Mouse (Mus musculus) bone marrow macrophage, adult 2 months (primary cell): ENCODE data around the gene Ntm. TPM values are rescaled to one million over a fixed set of nuclear protein-coding genes. Genes with fewer than 3 reads are reported as not detected.

Source experiments
- H3K27ac ChIP-seq: 2 replicates; pipeline ENCODE4 v1.5.1; 2012; ENCODE audit warnings: low read depth, low read length; ENCODE audit not compliant: insufficient read depth
- H3K4me1 ChIP-seq: 2 replicates; pipeline ENCODE4 v1.6.1; 2012; ENCODE audit warnings: low read length; ENCODE audit not compliant: control insufficient read depth, insufficient read depth
- H3K4me3 ChIP-seq: 2 replicates; pipeline ENCODE4 v1.5.1; 2012; ENCODE audit warnings: mild to moderate bottlenecking, low read length, moderate library complexity; ENCODE audit not compliant: insufficient read depth
- CTCF ChIP-seq: IDR thresholded peaks from 2 replicates; pipeline ENCODE4 v1.5.1; 2012; ENCODE audit warnings: low read depth, mild to moderate bottlenecking, low read length, moderate library complexity
- POLR2A ChIP-seq: IDR thresholded peaks from 2 replicates; pipeline ENCODE4 v1.6.1; 2012; ENCODE audit warnings: mild to moderate bottlenecking, low read depth, low read length, borderline replicate concordance
- polyA plus RNA-seq: library from polyadenylated mRNA; stranded (reverse); fragments of >200 nt; gene quantifications from 2 replicates; pipeline ENCODE4 v1.2.4, GENCODE M21; 2012; ENCODE audit not compliant: missing spikeins, insufficient read depth, insufficient read length

Ntm gene
- polyA plus RNA-seq = not detected in 2 replicates

DNA sequence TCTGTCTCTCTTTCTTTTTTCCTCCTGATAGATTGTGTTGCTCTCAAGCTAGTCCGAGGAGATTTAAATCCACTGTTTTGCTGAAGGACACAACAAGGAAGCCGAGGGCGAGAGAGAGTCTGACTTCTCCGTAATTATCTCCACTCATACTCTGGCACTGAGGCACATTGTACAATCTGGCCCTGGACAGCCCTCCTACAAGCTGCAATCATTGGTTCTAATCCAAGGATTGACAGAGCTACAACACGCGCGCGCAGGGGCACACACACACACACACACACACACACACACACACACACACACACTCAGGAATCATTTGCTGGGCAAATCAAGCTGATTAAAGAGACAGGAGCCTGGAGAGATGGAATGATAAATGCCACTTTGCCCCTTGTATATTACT is at the start of gene Ntm:
TSS of gene Ntm (minus strand) at position 164 of the 400 bp plus-strand sequence.
- no peak within 1 kb of the TSS for H3K4me3 ChIP-seq
- no peaks in the 10 kb centered on the region for H3K4me1 ChIP-seq
- no peak for TF ChIP-seq POLR2A
- TF ChIP-seq CTCF = no peak
- H3K27ac ChIP-seq = no peak within 1 kb of the TSS

DNA sequence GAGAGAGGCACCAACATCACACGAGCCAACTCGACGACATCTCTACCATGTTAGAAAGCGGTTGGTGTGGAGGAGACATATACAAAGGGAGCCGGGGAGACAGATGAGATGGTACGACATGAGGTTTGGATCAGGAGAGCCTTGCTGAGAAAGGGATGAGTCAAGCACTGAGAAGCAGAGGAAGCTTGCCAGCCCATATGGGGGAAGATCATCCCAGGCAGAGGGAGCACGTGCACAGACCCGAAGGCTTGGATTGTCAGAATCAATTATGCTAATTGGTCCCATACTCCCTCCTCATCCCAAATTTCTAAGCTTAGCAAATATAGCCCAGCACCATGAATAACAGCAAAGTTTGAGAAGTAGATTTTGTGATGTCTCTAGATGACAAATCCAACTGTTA is 42.8 kb upstream of the Ntm start:
- Histone ChIP-seq H3K27ac (no peak overlapping the region), H3K4me3 (no peak overlapping the region), H3K4me1 (no peaks in the 10 kb centered on the region)
- TF ChIP-seq POLR2A = no peak
- TF ChIP-seq CTCF = no peak

DNA sequence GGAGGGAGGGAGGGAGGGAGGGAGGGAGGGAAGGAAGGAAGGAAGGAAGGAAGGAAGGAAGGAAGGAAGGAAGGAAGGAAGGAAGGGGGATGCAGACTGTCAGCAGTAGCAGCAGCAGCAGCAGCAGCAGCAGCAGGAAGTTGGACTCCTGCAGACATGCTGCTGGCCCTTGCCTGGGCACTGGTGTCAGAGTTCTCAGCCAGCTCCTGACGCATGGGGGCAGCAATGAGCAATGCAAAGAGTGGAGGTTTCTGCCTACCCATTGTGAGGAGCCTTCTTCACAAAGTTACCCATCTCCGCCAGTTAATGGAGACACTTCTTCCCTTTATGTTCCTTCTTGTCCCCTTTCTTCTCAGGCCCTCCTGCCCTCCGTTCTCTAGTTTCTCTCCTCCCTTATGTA is 40.7 kb upstream of the Ntm start:
- Histone ChIP-seq H3K4me1 (no peaks in the 10 kb centered on the region), H3K4me3 (no peak overlapping the region), H3K27ac (no peak overlapping the region)
- TF ChIP-seq CTCF (no peak), POLR2A (no peak)

GRCm38 (mm10) chr9:29981177-29981915 is 18.4 kb upstream of the Ntm start:
- Histone ChIP-seq H3K4me1 (no peaks in the 10 kb centered on the region), H3K27ac (no peak overlapping the region), H3K4me3 (no peak overlapping the region)
- TF ChIP-seq CTCF (no peak), POLR2A (no peak)

DNA sequence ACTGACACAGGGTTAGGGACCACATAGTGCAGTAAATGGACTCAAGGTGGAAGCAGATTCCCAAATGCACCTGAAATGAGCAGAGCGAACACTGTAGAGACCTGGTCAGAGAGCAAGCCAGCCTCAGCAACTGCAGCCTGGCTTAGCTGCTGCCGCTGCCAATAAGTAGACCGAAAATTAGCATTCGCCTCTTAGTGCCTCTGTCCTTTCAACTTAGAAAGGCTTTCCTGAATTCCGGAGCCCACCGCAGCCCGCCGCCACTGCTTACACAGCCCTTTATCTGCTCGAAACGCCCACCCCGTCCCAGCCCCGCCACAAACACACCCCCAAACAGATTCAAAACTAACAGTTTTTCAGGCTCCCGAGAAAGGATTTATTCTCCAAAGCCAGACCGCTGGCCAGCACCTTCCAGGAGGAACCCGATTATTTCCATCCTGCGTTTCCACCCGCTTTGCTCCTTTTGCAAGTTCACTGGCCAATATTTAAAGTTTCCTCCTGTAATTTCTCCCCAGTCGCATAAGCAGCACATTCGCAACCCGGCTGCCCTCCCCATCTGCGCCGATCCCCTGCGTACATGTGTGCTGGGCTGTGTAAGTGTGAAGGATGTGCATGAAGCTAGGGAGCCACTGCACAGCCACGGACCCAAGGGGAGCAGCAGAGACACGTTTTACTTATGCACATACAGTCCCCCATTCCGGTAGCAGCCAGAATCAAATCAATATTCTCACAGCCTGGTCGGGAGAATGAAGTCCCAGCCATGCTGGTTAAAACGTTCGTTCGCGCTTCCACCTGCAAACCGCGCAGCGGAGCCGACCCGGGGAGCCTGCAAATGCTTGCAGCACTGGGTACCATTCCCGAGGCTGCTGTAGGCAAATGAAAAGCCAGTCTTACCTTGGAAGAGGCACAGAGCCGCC is 730 bp downstream of the Ntm start:
- Histone ChIP-seq H3K4me3 (no peak overlapping the region), H3K4me1 (no peaks in the 10 kb centered on the region), H3K27ac (no peak overlapping the region)
- TF ChIP-seq CTCF (no peak), POLR2A (no peak)

DNA sequence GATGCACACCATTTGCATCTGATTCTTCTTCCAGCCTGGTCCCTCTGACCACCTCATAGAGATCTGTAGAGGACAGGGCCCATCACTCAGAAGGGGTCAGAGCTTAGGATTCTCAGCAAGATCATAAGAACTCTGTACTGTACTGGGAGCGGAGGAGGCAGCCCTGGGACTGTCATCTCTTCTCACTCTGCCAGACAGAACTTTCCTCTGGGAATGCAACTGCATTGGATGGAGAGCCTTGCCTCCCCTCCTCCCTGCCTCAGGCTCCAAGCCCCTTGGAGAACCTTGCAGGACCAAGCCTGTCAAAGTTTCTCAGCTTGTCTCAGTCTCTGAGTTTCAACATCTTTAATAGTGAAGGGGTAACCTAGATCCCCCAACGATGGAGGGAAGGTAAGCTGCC is 1.4 kb downstream of the Ntm start:
- H3K4me1 ChIP-seq = no peaks in the 10 kb centered on the region
- no peak for TF ChIP-seq POLR2A
- TF ChIP-seq CTCF = no peak
- H3K4me3 ChIP-seq = no peak overlapping the region
- H3K27ac ChIP-seq = no peak overlapping the region

- no peak overlapping the region for H3K4me3 ChIP-seq
- H3K27ac ChIP-seq = no peak overlapping the region
- TF ChIP-seq CTCF = no peak
- no peak for TF ChIP-seq POLR2A
- H3K4me1 ChIP-seq = no peaks in the 10 kb centered on the region
These were observed 2.2 kb downstream of the Ntm start for GRCm38 (mm10) chr9:29960741-29961140.

DNA sequence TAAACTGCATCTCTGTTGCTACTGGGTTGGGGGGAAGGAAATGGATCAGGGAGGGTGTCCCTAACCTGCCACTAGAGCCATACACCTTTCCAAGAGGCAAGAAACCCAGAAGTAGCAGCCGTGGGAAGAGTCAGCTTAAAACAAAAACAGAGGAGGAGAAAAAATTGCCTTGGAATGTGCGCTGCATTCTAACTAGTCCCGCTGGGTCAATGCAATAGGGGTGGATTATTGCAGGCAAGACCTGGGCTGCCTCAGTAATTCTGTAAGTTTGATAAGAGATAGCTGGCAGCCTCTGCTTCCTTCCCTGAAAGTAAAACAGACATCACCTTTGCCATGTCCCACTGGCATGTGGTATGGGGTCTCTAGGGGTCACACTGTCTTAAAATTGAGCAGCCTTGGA is 2.7 kb downstream of the Ntm start:
- Histone ChIP-seq H3K4me1 (no peaks in the 10 kb centered on the region), H3K4me3 (no peak overlapping the region), H3K27ac (no peak overlapping the region)
- no peak for TF ChIP-seq CTCF
- TF ChIP-seq POLR2A = no peak

DNA sequence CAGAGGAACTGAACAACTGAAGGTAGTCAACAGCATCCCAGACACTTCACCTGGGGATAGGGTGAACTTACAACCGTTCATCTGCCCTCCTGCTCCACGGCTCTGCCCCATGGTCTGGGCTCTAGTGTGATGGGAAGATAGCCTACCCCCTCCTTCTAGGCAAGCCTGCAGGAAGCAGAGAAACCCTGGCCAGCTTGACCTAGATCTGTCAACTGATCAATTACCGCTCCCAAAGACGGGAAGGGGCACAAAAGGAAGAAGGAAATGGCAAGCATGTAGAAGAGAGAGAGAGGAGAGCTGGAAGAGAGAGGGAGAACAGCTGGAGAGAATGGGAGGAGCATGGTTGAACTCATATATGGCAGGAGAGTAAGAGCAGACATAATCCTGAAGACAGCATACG is 6.0 kb downstream of the Ntm start:
- Histone ChIP-seq H3K4me1 (no peaks in the 10 kb centered on the region), H3K27ac (no peak overlapping the region), H3K4me3 (no peak overlapping the region)
- TF ChIP-seq POLR2A (no peak), CTCF (no peak)

DNA sequence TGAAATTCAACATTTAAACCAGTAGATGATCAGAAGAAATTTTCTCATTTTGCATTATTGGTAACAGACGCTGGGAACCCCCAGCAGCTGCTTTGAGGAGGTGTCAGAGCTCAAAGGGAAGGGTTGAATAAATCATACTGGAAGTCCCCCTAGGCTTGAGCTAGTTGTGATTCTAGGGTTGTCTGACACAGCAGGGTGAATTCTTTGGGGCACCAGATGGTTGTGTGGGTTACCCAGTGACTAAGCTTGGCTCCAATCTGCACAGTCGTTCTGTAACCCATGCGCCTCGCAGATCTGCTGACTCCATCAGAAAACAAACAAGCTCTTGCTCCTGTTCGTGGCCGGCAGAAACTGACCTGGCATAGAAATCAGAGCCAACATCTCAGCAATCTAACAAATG is 8.9 kb downstream of the Ntm start:
- TF ChIP-seq POLR2A = no peak
- no peak for TF ChIP-seq CTCF
- H3K4me3 ChIP-seq = no peak overlapping the region
- H3K27ac ChIP-seq = no peak overlapping the region
- H3K4me1 ChIP-seq = no peaks in the 10 kb centered on the region
